Mouse (Mus musculus) olfactory bulb, adult 2 months (tissue): Measurements from ENCODE around the gene Mycbp2. TPM values are rescaled to one million over a fixed set of nuclear protein-coding genes. Genes with fewer than 3 reads are reported as not detected.

Experiments
- H3K27ac ChIP-seq: fragments of 200-500 bp; 2 replicates; pipeline ENCODE4 v1.5.1; 2012; ENCODE audit warnings: low read depth, low read length; ENCODE audit not compliant: insufficient read depth
- H3K4me1 ChIP-seq: fragments of 200-500 bp; 2 replicates; pipeline ENCODE4 v1.6.1; 2012; ENCODE audit warnings: low read length; ENCODE audit not compliant: control insufficient read depth, insufficient read depth
- H3K4me3 ChIP-seq: fragments of 200-500 bp; 2 replicates; pipeline ENCODE4 v1.5.1; 2012; ENCODE audit warnings: mild to moderate bottlenecking, low read depth, low read length, moderate library complexity; ENCODE audit not compliant: insufficient read depth
- CTCF ChIP-seq: fragments of 200-500 bp; IDR thresholded peaks from 2 replicates; pipeline ENCODE4 v1.5.1; 2012; ENCODE audit warnings: low read depth, mild to moderate bottlenecking, low read length, moderate library complexity; ENCODE audit not compliant: insufficient read depth
- POLR2A ChIP-seq: fragments of 200-500 bp; IDR thresholded peaks from 2 replicates; pipeline ENCODE4 v1.6.1; 2012; ENCODE audit warnings: mild to moderate bottlenecking, low read depth, low read length, moderate library complexity; ENCODE audit not compliant: insufficient read depth
- WGBS: fragments of 180-500 bp; shearing (Covaris S2); methylation state at CpG from one replicate; pipeline ENCODE4 v1.1.7; 2018; 5-methylcytosine and 5-hydroxymethylcytosine counted together
- polyA plus RNA-seq: library from polyadenylated mRNA; stranded (reverse); fragments of >200 nt; gene quantifications from 2 replicates; pipeline ENCODE4 v1.2.4, GENCODE M21; 2012; ENCODE audit warnings: low replicate concordance; ENCODE audit not compliant: missing spikeins, insufficient read depth, insufficient read length

Gene Mycbp2
- polyA plus RNA-seq, 1 experiment, result 197 TPM

DNA sequence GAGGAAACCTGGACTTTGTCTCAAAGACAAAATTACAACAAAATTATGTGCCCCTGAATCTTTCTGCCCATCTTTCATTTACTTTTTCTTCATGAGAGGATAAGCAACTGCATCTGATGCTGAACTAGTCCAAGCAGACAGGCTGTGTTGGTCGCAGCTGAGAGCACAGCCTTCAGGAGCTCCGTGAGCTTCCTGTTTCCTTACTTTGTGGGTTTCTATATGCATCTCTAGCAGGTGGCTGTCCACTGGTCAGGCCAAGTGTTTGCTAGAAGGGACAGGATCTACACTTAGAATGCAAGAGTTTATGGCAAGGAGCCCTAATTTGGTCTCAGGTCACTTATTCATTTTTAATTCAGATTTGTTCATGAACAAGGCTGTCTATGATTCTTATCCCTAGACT, 50.4 kb downstream of the Mycbp2 start:
- Histone ChIP-seq H3K27ac (no peak overlapping the region), H3K4me1 (no peaks in the 10 kb centered on the region), H3K4me3 (no peak overlapping the region)
- 96% methylated on average over 2 of the region's 2 CpGs for WGBS
- TF ChIP-seq CTCF (no peak), POLR2A (no peak)

DNA sequence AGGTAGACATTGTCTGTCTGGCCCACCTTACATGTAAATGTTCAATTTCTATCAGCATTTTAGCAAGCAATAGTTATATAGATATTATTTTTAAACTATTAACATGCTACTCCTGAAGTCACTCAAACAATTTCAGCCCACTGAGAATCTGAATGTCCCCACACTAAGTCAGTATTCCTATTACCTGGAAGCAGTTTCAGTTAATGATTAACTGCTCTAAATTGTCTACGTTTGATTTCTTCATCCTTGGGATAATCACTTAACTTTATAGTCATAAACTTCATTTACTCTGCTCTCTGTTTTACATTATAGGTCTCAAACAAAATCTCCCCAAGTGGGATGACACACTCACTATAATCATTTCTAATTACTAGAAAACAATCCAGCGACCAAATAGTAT, 60.0 kb downstream of the Mycbp2 start:
- TF ChIP-seq POLR2A, result no peak
- no peak for TF ChIP-seq CTCF
- Histone ChIP-seq H3K4me3 (no peak overlapping the region), H3K4me1 (no peaks in the 10 kb centered on the region), H3K27ac (no peak overlapping the region)
- WGBS, result 92% methylated on average over 2 of the region's 2 CpGs

- Histone ChIP-seq H3K27ac (no peak overlapping the region), H3K4me1 (no peaks in the 10 kb centered on the region), H3K4me3 (no peak overlapping the region)
- TF ChIP-seq CTCF, result no peak
- TF ChIP-seq POLR2A, result no peak
- 97% methylated on average over 4 of the region's 4 CpGs for WGBS
Observed at GRCm38 (mm10) chr14:103276667-103277066, 69.9 kb downstream of the Mycbp2 start.

DNA sequence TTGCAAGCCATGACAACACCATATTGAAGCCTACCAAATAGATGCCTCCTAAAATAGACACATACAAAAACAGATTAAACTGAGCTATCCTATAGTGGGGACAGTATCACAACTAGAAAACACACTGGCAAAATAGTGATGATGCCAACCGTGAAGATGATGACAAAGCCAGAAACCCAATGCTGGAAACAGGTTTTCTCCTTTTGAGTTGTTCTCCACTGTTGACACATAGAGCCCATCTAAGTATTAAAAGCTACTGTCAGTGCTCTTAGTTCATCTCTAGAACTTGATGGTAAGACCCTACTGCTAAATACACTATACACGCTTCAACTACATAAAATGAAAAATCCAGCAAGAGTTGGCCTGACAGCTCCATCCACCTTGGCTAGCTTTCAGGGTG, 86.2 kb downstream of the Mycbp2 start:
- no peak overlapping the region for H3K4me3 ChIP-seq
- WGBS, result 96% methylated on average over 2 of the region's 2 CpGs
- no peaks in the 10 kb centered on the region for H3K4me1 ChIP-seq
- H3K27ac ChIP-seq, result no peak overlapping the region
- TF ChIP-seq POLR2A (no peak), CTCF (no peak)

DNA sequence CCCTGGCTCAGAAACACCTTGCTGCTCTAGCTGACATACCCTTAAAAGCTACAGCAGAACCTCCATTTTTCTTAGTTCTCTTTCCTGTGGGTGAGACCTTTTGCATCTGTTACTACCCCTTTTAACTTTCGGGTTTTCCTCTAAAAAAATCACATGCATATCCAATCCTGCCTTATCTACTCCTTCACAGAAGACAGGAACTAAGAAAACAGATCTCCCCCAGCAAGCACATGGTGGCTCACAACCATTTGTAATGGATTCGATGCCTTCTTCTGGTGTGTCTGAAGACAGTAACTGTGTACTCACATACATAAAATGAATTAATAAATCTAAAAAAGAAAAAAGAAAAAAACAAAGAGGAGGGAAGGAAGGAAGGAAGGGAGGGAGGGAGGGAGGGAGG, 87.9 kb downstream of the Mycbp2 start:
- Histone ChIP-seq H3K27ac (no peak overlapping the region), H3K4me1 (no peaks in the 10 kb centered on the region), H3K4me3 (no peak overlapping the region)
- TF ChIP-seq POLR2A (no peak), CTCF (no peak)
- 90% methylated on average over 2 of the region's 2 CpGs for WGBS

DNA sequence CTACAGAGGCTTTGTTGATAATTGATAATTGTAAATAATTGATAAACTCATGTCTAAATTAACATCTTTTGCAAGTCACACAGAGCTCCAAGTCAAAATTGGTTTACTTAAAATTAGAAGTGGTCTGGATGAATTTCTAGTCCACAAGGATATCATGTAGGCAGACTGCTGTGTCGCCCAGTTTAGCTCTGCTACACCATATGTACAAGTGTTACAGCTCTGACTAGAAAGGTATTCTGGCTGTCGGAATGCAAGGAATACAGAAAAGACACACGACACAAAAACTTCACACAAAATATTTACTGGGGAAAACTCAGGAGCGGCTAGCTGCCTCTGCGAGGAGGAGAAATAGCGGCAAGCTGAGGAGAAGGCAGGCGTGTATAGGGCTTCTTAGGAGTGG, 89.7 kb downstream of the Mycbp2 start:
- no peak for TF ChIP-seq POLR2A
- TF ChIP-seq CTCF, result no peak

GRCm38 (mm10) chr14:103254311-103254710, 92.3 kb downstream of the Mycbp2 start:
- 86% methylated on average over 2 of the region's 2 CpGs for WGBS
- Histone ChIP-seq H3K4me3 (no peak overlapping the region), H3K27ac (no peak overlapping the region), H3K4me1 (no peaks in the 10 kb centered on the region)
- TF ChIP-seq POLR2A, result no peak
- TF ChIP-seq CTCF, result no peak

More for the DNA sequence above, 89.7 kb downstream of the Mycbp2 start:
- Histone ChIP-seq H3K4me3 (no peak overlapping the region), H3K27ac (no peak overlapping the region), H3K4me1 (no peaks in the 10 kb centered on the region)
- 89% methylated on average over 7 of the region's 7 CpGs for WGBS

- TF ChIP-seq POLR2A (no peak), CTCF (no peak)
- Histone ChIP-seq H3K4me3 (no peak overlapping the region), H3K27ac (no peak overlapping the region), H3K4me1 (no peaks in the 10 kb centered on the region)
- 95% methylated on average over 6 of the region's 6 CpGs for WGBS
Observed at GRCm38 (mm10) chr14:103242020-103242419, 104.6 kb downstream of the Mycbp2 start.

DNA sequence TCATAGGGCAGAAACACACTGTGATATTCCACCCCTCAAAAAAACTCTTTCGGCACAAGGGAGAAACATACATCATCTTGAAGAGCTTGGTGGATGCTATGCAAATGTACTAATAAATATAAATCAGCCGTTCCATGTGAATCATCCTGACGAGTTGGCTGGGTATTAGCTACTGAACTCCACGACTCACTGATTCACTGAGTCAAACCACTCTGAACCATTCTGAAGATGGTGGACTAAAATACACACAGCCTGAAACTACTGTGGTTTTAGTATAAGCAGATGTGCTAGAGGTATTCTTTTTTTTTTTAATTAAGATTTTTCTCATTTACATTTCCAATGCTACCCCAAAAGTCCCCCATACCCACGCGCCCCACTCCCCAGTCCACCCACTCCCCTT, 111.8 kb downstream of the Mycbp2 start:
- 86% methylated on average over 6 of the region's 6 CpGs for WGBS

GRCm38 (mm10) chr14:103233640-103234593, 112.7 kb downstream of the Mycbp2 start:
- 74% methylated on average over 12 of the region's 12 CpGs for WGBS
- TF ChIP-seq POLR2A (no peak), CTCF (no peak)
- H3K27ac ChIP-seq, result no peak overlapping the region
- H3K4me1 ChIP-seq, result no peaks in the 10 kb centered on the region
- H3K4me3 ChIP-seq, result no peak overlapping the region

More for the DNA sequence above, 111.8 kb downstream of the Mycbp2 start:
- H3K4me1 ChIP-seq, result no peaks in the 10 kb centered on the region
- TF ChIP-seq CTCF (no peak), POLR2A (no peak)
- H3K27ac ChIP-seq, result no peak overlapping the region
- H3K4me3 ChIP-seq, result no peak overlapping the region
